Mouse (Mus musculus): ENCODE results near the gene Nxpe4.

Gene Nxpe4

GRCm38 (mm10) chr9:48240431-48240830, 78.6 kb downstream of the Nxpe4 start:
- DNase-seq (ENCODE audit: low spot score in 2 of 2): no peak

GRCm38 (mm10) chr9:48241791-48242190, 80.0 kb downstream of the Nxpe4 start:
- DNase-seq (ENCODE audit: low spot score in 2 of 2): no peak

- no peak for DNase-seq (ENCODE audit: low spot score in 2 of 2)
These were observed 80.9 kb downstream of the Nxpe4 start for GRCm38 (mm10) chr9:48242756-48243155.

DNA sequence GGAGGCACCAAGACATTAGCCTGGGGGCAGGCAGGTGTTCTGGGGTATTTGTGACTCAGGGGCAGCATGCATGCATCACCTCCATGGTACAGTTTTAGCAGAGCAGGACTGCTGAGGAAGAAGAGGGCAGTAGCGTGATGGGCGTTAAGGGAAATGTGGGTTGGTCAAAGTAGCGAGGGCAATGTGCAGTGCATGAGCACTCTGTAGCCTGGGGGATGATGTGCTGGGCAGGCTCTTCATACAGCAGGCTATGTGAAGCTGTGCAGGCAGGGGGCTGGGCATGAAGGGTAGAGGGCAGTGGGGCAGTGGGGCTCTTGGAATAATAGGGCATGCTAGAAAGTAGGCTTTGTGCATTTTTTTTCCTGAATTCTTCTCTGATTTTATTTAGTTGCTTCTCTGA, 82.4 kb downstream of the Nxpe4 start:
- no peak for DNase-seq (ENCODE audit: low spot score in 2 of 2)

GRCm38 (mm10) chr9:48245525-48245924, 83.7 kb downstream of the Nxpe4 start:
- no peak for DNase-seq (ENCODE audit: low spot score in 2 of 2)

DNA sequence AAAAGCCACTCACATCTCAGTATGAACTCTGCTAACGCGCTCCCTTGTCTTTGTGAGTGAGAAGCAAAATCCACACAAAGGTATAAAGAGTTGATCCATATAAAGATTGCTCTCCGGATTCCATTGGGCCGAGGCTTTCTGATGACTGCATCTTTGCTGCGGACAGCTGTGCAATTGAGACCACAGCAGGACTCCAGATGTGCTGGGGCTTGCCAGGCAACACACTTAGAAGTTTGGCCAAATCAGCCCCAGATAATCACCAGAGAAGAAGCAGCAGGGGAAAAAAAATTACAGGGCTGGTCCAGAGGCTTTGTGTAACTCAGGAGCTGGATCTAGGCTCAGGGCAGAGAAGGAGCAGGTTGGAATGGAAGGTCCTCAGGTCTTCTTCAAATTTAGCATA, 85.5 kb downstream of the Nxpe4 start:
- DNase-seq (ENCODE audit: low spot score in 2 of 2): no peak

GRCm38 (mm10) chr9:48252236-48252635, 90.4 kb downstream of the Nxpe4 start:
- DNase-seq (ENCODE audit: low spot score in 2 of 2): no peak

DNA sequence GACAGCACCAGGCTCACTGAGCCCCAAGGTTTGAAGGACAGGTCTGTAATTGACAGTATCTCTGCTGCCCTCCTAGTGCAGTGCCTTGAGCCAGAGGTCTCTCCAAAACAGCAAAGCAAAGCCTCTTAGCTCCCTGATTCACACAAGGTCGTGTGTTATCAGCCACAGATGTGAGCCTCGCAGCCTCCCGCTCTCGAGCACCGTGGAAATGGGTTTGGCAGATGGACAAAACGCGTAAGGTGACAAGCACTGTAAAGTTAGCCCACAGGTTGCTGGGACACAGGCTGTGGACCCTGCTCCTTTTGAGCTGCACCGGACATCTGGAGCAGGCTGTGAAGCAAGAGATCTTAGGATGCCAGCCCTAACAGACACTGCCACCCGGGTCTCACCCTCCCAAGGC, 95.2 kb downstream of the Nxpe4 start:
- DNase-seq (ENCODE audit: low spot score in 2 of 2): no peak

DNA sequence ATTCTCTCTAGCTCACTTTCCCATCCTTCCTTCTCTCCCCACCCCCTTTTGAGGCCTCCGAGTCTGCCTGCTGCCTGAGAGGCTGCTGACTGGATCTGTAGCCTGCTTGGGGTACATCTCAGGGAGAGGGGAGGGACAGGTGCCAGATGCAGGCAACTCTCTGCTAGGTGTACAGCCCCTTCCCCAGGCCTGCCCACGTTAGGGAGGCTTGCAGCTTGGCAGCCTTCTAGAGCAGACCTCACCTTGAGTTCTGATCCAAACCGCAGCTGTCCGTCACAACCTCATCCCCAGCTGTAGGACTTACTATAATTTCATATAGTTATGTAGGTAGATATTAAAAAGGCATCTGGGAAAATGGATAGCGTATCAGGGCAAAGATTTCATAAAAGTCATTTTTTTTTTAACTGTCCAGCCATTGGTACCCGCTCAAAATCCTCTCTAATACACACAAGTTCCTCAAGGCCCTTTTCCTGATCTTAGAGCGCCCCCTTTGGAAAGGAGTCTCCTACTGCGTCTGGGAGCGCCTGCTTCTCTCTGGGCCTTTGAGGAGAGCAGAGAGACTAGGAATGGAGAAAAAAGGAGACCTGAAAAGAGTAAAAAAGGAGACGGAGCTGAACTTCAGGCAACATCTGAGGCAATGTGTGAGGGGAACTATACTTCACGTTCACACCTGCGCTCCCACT, 96.1 kb downstream of the Nxpe4 start:
- peak; percentile 32 to 65 for DNase-seq (ENCODE audit: low spot score in 2 of 2)

GRCm38 (mm10) chr9:48264616-48265015, 102.8 kb downstream of the Nxpe4 start:
- no peak for DNase-seq (ENCODE audit: low spot score in 2 of 2)

- no peak for DNase-seq (ENCODE audit: low spot score in 2 of 2)
These were observed 103.7 kb downstream of the Nxpe4 start for GRCm38 (mm10) chr9:48265491-48265890.

GRCm38 (mm10) chr9:48266286-48267027, 104.6 kb downstream of the Nxpe4 start:
- peak; percentile 29 to 76 for DNase-seq (ENCODE audit: low spot score in 2 of 2)

DNA sequence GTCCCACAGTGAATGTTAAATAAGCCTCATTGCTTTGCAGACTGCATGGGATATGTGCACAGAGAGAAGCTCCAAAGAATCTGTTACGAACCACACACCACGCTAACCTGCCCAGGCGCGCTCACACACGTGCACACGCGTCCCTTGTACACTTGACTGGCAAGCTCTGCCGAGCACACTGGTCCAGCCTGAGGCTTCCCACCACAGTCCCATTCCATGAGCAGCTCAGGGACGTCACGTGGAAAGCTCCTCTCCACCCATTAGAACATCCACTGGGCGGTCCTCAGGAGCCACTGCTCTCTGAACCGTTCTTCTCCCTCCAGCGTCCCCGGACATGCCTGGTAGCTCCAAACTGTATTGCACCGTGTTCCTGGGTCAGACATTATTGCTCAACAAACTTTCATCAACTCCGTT, 105.2 kb downstream of the Nxpe4 start:
- peak in 1 of 2 experiments; percentile 32 for DNase-seq (ENCODE audit: low spot score in 2 of 2)

DNA sequence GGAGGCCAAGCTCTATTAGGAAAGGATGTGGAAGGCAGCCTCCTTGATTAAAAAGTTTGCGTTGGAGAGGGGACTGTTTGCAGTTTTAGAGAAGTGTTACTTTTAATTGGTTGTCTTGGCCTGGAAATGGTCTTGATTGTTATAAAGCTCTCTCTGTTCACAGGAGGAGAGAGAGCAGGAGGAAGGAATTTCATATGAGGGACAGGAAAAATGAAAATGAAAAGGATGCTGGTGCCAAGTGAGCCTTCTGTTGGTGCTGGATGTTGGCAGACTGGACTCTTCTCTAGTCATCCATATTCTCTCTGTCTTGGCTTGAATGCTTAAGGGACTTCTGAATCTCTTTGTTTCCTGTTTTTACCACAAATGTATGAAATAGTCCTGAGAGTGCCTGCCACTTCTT, 106.1 kb downstream of the Nxpe4 start:
- DNase-seq (ENCODE audit: low spot score in 2 of 2): no peak

GRCm38 (mm10) chr9:48276831-48277230, 115.0 kb downstream of the Nxpe4 start:
- DNase-seq (ENCODE audit: low spot score in 2 of 2): no peak

DNA sequence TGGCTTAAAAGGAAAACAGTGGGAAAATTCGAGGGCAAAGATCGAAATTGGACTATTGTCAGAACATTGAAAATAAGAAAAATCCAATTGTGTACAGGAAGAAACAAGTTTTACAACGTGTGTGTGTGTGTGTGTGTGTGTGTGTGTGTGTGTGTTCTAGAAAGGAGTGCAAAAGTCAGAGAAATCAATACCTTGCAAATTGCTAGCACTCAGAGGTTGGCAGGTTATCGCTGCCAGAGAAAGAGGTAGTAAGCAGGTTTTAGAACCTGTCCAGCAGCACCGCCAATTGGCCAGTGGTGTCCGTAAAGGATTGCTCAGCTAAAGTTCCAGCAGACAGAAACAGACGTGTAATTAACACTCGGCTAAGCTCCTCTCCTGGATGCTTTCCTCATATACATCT, 122.4 kb downstream of the Nxpe4 start:
- DNase-seq (ENCODE audit: low spot score in 2 of 2): no peak

DNA sequence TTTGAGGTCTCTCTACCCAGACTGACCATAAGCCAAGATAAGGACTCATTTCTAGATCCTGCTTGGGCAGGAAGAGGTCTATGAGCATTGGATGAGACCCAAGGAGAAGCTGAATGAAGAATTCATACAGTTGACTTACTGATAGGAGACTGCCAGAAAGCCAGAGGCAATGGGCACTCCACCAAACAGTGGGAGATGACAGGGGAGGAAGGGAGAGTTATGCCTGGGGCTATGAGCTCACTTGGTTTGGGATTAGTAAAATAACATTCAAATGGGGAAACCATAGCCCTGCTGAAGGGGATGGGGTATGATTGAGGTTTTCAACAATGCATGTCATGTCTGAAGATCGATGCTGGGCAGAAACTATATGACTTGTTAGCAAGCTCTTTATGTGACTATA, 128.5 kb downstream of the Nxpe4 start:
- no peak for DNase-seq (ENCODE audit: low spot score in 2 of 2)

GRCm38 (mm10) chr9:48294754-48295153, 132.9 kb downstream of the Nxpe4 start:
- DNase-seq (ENCODE audit: low spot score in 2 of 2): no peak

- no peak for DNase-seq (ENCODE audit: low spot score in 2 of 2)
These were observed 137.2 kb downstream of the Nxpe4 start for GRCm38 (mm10) chr9:48298983-48299382.

GRCm38 (mm10) chr9:48303564-48303963, 141.7 kb downstream of the Nxpe4 start:
- DNase-seq (ENCODE audit: low spot score in 2 of 2): peak in 1 of 2 experiments; percentile 5

DNA sequence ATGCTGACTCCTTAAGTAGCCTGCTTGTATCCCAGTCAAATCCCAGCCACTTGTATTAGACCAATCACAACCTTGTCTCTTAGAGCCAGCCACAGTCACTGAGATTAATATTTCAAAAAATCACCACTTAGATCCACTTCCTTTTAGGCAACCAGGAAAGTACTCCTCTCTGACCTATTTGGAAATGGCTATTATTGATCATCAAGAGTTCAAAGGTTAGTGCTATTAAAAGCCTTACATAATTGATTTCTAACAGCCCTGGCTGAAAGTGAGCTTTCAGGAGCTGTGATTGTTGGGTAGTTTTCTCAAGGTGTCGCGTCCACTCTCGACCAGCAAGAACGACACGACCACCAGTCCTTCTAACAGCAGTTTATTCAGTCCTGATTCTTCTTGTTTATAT, 149.4 kb downstream of the Nxpe4 start:
- DNase-seq (ENCODE audit: low spot score in 2 of 2): no peak

DNA sequence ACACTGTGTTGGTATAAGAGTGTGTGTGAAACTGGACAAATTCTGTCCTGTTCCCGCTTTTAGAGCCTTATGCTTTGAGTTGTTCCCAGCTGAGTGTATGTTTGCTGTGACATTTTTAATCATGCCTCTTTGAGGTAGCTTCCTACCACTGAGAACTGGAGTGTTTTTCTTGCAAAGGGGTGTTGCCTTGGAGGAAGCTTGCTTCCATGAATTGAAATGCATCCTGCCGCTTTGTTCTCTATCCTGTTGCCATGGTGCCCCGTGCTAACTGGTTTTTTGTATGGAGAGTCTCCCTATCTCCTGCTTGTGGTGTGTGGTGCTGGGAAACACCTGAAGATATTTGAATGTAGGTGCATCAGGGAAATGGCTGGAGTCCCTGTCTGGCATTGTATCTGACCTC, 152.4 kb downstream of the Nxpe4 start:
- peak; percentile 18 to 28 for DNase-seq (ENCODE audit: low spot score in 2 of 2)

DNA sequence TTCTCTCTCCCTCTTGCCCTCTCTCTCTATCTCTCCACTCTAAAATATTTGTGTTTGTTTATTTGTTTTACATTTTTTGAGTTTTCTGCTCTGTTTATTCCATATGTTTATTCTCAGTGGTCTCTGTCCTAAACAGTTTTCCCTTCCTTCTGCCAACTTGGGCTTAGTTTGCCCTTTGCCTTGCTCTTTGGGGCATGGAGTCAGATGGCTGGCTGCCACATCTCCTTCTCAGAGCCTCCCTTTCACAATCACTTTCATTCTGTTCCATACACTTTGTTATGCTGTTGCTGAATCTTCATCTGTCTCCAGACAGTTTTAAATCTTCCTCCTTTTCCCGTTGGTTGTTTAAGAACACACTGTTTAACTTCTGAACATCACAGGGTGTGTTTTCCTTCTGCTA, 154.0 kb downstream of the Nxpe4 start:
- no peak for DNase-seq (ENCODE audit: low spot score in 2 of 2)
